Mouse (Mus musculus) adrenal gland, postnatal 4 days (tissue): ENCODE data around the gene Rps12-ps3. TPM values are rescaled to one million over a fixed set of nuclear protein-coding genes. Genes with fewer than 3 reads are reported as not detected.

Experiments
- DNase-seq, 2 experiments: peaks; one replicate each; pipeline ENCODE4 v3.0.0; 2021 to 2022; ENCODE audit warnings: low spot score in 2 of 2, mixed read lengths in 2 of 2
- long read RNA-seq, 2 experiments: library from polyadenylated mRNA; stranded (forward); transcript quantifications; one replicate each; pipeline ENCODE4 v2.0.0; 2021
- total RNA-seq, 2 experiments: library from RNA; stranded (reverse); gene quantifications; 2 replicates each; pipeline ENCODE4 v1.2.3; 2021

The Rps12-ps3 gene
- total RNA-seq = 1,000 to 10,000 TPM; 1,093 to 1,114 TPM
- long read RNA-seq, experiment 1, transcript Rps12-ps3-201 (1 exons, 494 nt) = major isoform, 25 of 25 reads
- long read RNA-seq, experiment 1, partial matches to known transcripts = 0 of 25 reads
- long read RNA-seq, experiment 1, other reads (novel, unspliced or antisense) = 0 of 25 reads
- long read RNA-seq, experiment 2, transcript Rps12-ps3-201 (1 exons, 494 nt) = major isoform, 51 of 51 reads
- long read RNA-seq, experiment 2, partial matches to known transcripts = 0 of 51 reads
- long read RNA-seq, experiment 2, other reads (novel, unspliced or antisense) = 0 of 51 reads

- no peak for DNase-seq
Observed at GRCm38 (mm10) chr19:59321990-59322389, at the start of gene Rps12-ps3. TSS of gene Rps12-ps3 (plus strand) at chr19:59322290.

GRCm38 (mm10) chr19:59273190-59273589, 48.9 kb upstream of the Rps12-ps3 start:
- no peak for DNase-seq

- DNase-seq = no peak
Observed at GRCm38 (mm10) chr19:59276354-59276753, 45.7 kb upstream of the Rps12-ps3 start.

GRCm38 (mm10) chr19:59280841-59281240, 41.2 kb upstream of the Rps12-ps3 start:
- DNase-seq = no peak

- DNase-seq = no peak
Observed at GRCm38 (mm10) chr19:59282001-59282400, 40.1 kb upstream of the Rps12-ps3 start.

- no peak for DNase-seq
Observed at GRCm38 (mm10) chr19:59289042-59289441, 33.0 kb upstream of the Rps12-ps3 start.

GRCm38 (mm10) chr19:59289811-59290210, 32.3 kb upstream of the Rps12-ps3 start:
- no peak for DNase-seq

GRCm38 (mm10) chr19:59292183-59292839, 29.8 kb upstream of the Rps12-ps3 start:
- DNase-seq = no peak

- DNase-seq = no peak
Observed at GRCm38 (mm10) chr19:59315308-59315707, 6.8 kb upstream of the Rps12-ps3 start.

GRCm38 (mm10) chr19:59316571-59316970, 5.5 kb upstream of the Rps12-ps3 start:
- no peak for DNase-seq

- DNase-seq = no peak
Observed at GRCm38 (mm10) chr19:59330816-59331225, 8.7 kb downstream of the Rps12-ps3 start.

GRCm38 (mm10) chr19:59336655-59337054, 14.6 kb downstream of the Rps12-ps3 start:
- no peak for DNase-seq

- DNase-seq = no peak
Observed at GRCm38 (mm10) chr19:59337872-59338681, 16.0 kb downstream of the Rps12-ps3 start.

- no peak for DNase-seq
Observed at GRCm38 (mm10) chr19:59339908-59340307, 17.8 kb downstream of the Rps12-ps3 start.

- DNase-seq = no peak
Observed at GRCm38 (mm10) chr19:59342964-59343363, 20.9 kb downstream of the Rps12-ps3 start.

GRCm38 (mm10) chr19:59344304-59344711, 22.2 kb downstream of the Rps12-ps3 start:
- peak in 1 of 2 experiments; percentile 6 for DNase-seq

GRCm38 (mm10) chr19:59345081-59345657, 23.1 kb downstream of the Rps12-ps3 start:
- peak in 1 of 2 experiments; percentile 22 for DNase-seq

GRCm38 (mm10) chr19:59345658-59346283, 23.7 kb downstream of the Rps12-ps3 start, which contains the start of gene Pdzd8:
TSS of gene Pdzd8 (minus strand) at chr19:59345780.
- DNase-seq = peak; percentile 72 to 78

- DNase-seq = no peak
Observed at GRCm38 (mm10) chr19:59346325-59346724, 24.2 kb downstream of the Rps12-ps3 start.

- no peak for DNase-seq
Observed at GRCm38 (mm10) chr19:59349329-59349960, 27.4 kb downstream of the Rps12-ps3 start.
